11 mouse cellular contexts compared by ENCODE assay signal in the genomic region with DNA sequence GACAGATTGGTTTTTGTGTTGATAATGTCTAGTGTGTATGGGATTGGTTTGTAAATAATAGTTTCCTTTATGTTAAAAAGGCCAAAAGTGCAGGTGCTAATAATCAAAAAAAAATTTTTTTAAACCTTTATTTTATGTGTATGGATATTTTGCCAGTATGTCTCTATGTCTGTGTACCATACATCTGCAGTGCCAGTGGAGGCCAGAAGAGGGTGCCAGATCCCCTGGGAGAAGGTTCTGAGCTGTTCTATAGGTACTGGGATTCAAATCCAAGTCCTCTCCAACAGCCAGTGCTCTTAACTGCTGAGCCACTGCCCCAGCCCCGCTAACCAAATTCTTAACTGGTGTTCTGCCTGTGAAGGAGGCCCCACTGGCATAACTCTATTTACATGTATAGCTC. TPM values are rescaled to one million over a fixed set of nuclear protein-coding genes. Genes with fewer than 3 reads are reported as not detected.
DNase-seq lines count a peak whose midpoint lies in the region; ATAC-seq and TF ChIP-seq lines count a peak whose summit lies in the region.
"Had no signal": no experiment of that assay in that cellular context is flagged by ENCODE, and none has a peak within 500 bp of the region (broad histone marks: within the 10 kb centered on the region; RNA-seq: fewer than 3 reads in every experiment).

No protein-coding gene starts in this region.

- no peak overlapping the region for H3K9ac ChIP-seq in liver, embryonic 12.5 days
- no peak overlapping the region for H3K9ac ChIP-seq in hindbrain, embryonic 14.5 days
- H3K9ac ChIP-seq: embryonic facial prominence, embryonic 13.5 days; heart, embryonic 15.5 days; liver, embryonic 15.5 days had no signal

- H3K4me1 ChIP-seq in cerebellum, adult 2 months (ENCODE audit: control insufficient read depth, insufficient read depth, low read length) = no peaks in the 10 kb centered on the region
- H3K4me1 ChIP-seq in liver, embryonic 12.5 days = no peaks in the 10 kb centered on the region
- H3K4me1 ChIP-seq in hindbrain, embryonic 14.5 days (replicated peaks; ENCODE audit: control insufficient read depth, insufficient read depth, low read length) = no peaks in the 10 kb centered on the region
- H3K4me1 ChIP-seq: embryonic facial prominence, embryonic 13.5 days; heart, embryonic 15.5 days; liver, embryonic 15.5 days had no signal

- H3K27me3 ChIP-seq in cerebellum, adult 2 months (ENCODE audit: control insufficient read depth, insufficient read depth, low read length) = no peaks in the 10 kb centered on the region
- H3K27me3 ChIP-seq in liver, embryonic 12.5 days (replicated peaks) = no peaks in the 10 kb centered on the region
- H3K27me3 ChIP-seq in hindbrain, embryonic 14.5 days (ENCODE audit: control insufficient read depth, insufficient read depth, low read length) = no peaks in the 10 kb centered on the region
- H3K27me3 ChIP-seq: embryonic facial prominence, embryonic 13.5 days; heart, embryonic 15.5 days; liver, embryonic 15.5 days had no signal

- H3K36me3 ChIP-seq in liver, embryonic 12.5 days = no peaks in the 10 kb centered on the region
- no peaks in the 10 kb centered on the region for H3K36me3 ChIP-seq in hindbrain, embryonic 14.5 days (replicated peaks; ENCODE audit: control insufficient read depth, insufficient read depth)
- H3K36me3 ChIP-seq: embryonic facial prominence, embryonic 13.5 days; heart, embryonic 15.5 days; liver, embryonic 15.5 days had no signal

- TF ChIP-seq CTCF in cerebellum, adult 2 months (IDR thresholded peaks at IDR 0.05; ENCODE audit: borderline replicate concordance, insufficient read depth, low read depth, low read length) = peak; percentile 17; the same call in 1 of the 2 replicates
- TF ChIP-seq CTCF in brain, embryonic 14.5 days (IDR thresholded peaks at IDR 0.05; ENCODE audit: borderline replicate concordance, extremely low read depth, insufficient read depth, insufficient read length) = peak; percentile 37; the same call in 1 of the 2 replicates

- no peak for TF ChIP-seq POLR2A in cerebellum, adult 2 months (IDR thresholded peaks at IDR 0.05; ENCODE audit: borderline replicate concordance, insufficient read depth, low read length)
- no peak for TF ChIP-seq POLR2A in brain, embryonic 14.5 days (IDR thresholded peaks at IDR 0.05; ENCODE audit: borderline replicate concordance, extremely low read depth, insufficient read depth, insufficient read length, poor library complexity, severe bottlenecking)

- no peak overlapping the region for H3K4me2 ChIP-seq in liver, embryonic 12.5 days
- H3K4me2 ChIP-seq in hindbrain, embryonic 14.5 days (replicated peaks) = no peak overlapping the region
- H3K4me2 ChIP-seq: embryonic facial prominence, embryonic 13.5 days; heart, embryonic 15.5 days; liver, embryonic 15.5 days had no signal

- 88% methylated on average over 1 of the region's 1 CpGs for WGBS in cerebellum, adult 2 months
- 54% methylated on average over 1 of the region's 1 CpGs for WGBS in liver, embryonic 12.5 days (ENCODE audit: insufficient replicate concordance)
- 79% methylated on average over 1 of the region's 1 CpGs for WGBS in hindbrain, embryonic 14.5 days

- no peak for DNase-seq in cerebellum, adult 2 months
- DNase-seq in liver = peak; percentile 37
- peak; percentile 6 for DNase-seq in brain, embryonic 14.5 days (ENCODE audit: low read depth)
- peak; percentile 11 for DNase-seq in mesoderm, embryonic 11.5 days (ENCODE audit: low read depth, low spot score)
- DNase-seq in hindbrain, embryonic 14.5 days (ENCODE audit: low spot score) = no peak

- no peak overlapping the region for H3K4me3 ChIP-seq in cerebellum, adult 2 months (replicated peaks; ENCODE audit: insufficient read depth, low read depth, low read length)
- H3K4me3 ChIP-seq in liver, embryonic 12.5 days = no peak overlapping the region
- H3K4me3 ChIP-seq in hindbrain, embryonic 14.5 days (replicated peaks; ENCODE audit: low read length) = no peak overlapping the region
- H3K4me3 ChIP-seq: embryonic facial prominence, embryonic 13.5 days; heart, embryonic 15.5 days; liver, embryonic 15.5 days had no signal

- ATAC-seq in cerebellum, adult (ENCODE audit: insufficient number of reproducible peaks, low FRiP score, low TSS enrichment) = no peak
- no peak for ATAC-seq in liver, embryonic 12.5 days
- no peak for ATAC-seq in hindbrain, embryonic 14.5 days (ENCODE audit: low FRiP score)
- ATAC-seq in inflammation-experienced regulatory T-cells, adult 6 months = no peak

- H3K9me3 ChIP-seq in liver, embryonic 12.5 days (replicated peaks) = no peaks in the 10 kb centered on the region
- H3K9me3 ChIP-seq in hindbrain, embryonic 14.5 days (ENCODE audit: control insufficient read depth, low read length) = no peaks in the 10 kb centered on the region
- H3K9me3 ChIP-seq: embryonic facial prominence, embryonic 13.5 days; heart, embryonic 15.5 days; liver, embryonic 15.5 days had no signal

- H3K27ac ChIP-seq in cerebellum, adult 2 months (ENCODE audit: insufficient read depth, low read length) = no peak overlapping the region
- H3K27ac ChIP-seq in liver, embryonic 12.5 days = no peak overlapping the region
- no peak overlapping the region for H3K27ac ChIP-seq in hindbrain, embryonic 14.5 days
- H3K27ac ChIP-seq: embryonic facial prominence, embryonic 13.5 days; heart, embryonic 15.5 days; liver, embryonic 15.5 days had no signal

RNA-seq across cellular contexts. Expression of gene Dydc1, which starts 14.8 kb away (rescaled TPM):
- polyA plus RNA-seq in cerebellum, adult 2 months (2012; rRNA removed) = not detected in 2 replicates
- polyA plus RNA-seq in liver, embryonic 12.5 days (2016; fragmentation: Nextera tagmentation; extraction: Ambion mirVana) = not detected in 2 replicates
- polyA plus RNA-seq in brain, embryonic 14.5 days (2012; rRNA removed) = 0.11 TPM in 1 of 2 replicates, not detected in the other
- not detected in 2 replicates for polyA plus RNA-seq in hindbrain, embryonic 14.5 days (2014; fragmentation: Nextera tagmentation; extraction: Ambion mirVana)
- polyA plus RNA-seq in inflammation-experienced regulatory T-cells, adult 6 months (2017; shearing (Covaris generic)) = not detected
- polyA plus RNA-seq: embryonic facial prominence, embryonic 13.5 days; heart, embryonic 15.5 days; liver, embryonic 15.5 days had no signal

RNA-seq across cellular contexts. Expression of gene Mat1a, which starts 17.3 kb away (rescaled TPM):
- not detected in 2 replicates for polyA plus RNA-seq in cerebellum, adult 2 months (2012; rRNA removed)
- polyA plus RNA-seq in liver, embryonic 12.5 days (2016; fragmentation: Nextera tagmentation; extraction: Ambion mirVana) = 0.54 and 0.55 TPM in 2 replicates
- 0.16 TPM in 1 of 2 replicates, not detected in the other for polyA plus RNA-seq in brain, embryonic 14.5 days (2012; rRNA removed)
- polyA plus RNA-seq in hindbrain, embryonic 14.5 days (2014; fragmentation: Nextera tagmentation; extraction: Ambion mirVana) = not detected in 2 replicates
- polyA plus RNA-seq in inflammation-experienced regulatory T-cells, adult 6 months (2017; shearing (Covaris generic)) = not detected
- polyA plus RNA-seq: embryonic facial prominence, embryonic 13.5 days had no signal

RNA-seq across cellular contexts. Expression of gene Dydc2, which starts 18.5 kb away (rescaled TPM):
- polyA plus RNA-seq in cerebellum, adult 2 months (2012; rRNA removed) = 1.9 and 2.0 TPM in 2 replicates
- polyA plus RNA-seq in liver, embryonic 12.5 days (2016; fragmentation: Nextera tagmentation; extraction: Ambion mirVana) = not detected in 2 replicates
- polyA plus RNA-seq in brain, embryonic 14.5 days (2012; rRNA removed) = 0.15 and 0.53 TPM in 2 replicates
- polyA plus RNA-seq in hindbrain, embryonic 14.5 days (2014; fragmentation: Nextera tagmentation; extraction: Ambion mirVana) = 0.70 and 1.6 TPM in 2 replicates
- not detected for polyA plus RNA-seq in inflammation-experienced regulatory T-cells, adult 6 months (2017; shearing (Covaris generic))
- polyA plus RNA-seq: embryonic facial prominence, embryonic 13.5 days; heart, embryonic 15.5 days; liver, embryonic 15.5 days had no signal

RNA-seq across cellular contexts. Expression of gene Sftpa1, which starts 44.1 kb away (rescaled TPM):
- not detected in 2 replicates for polyA plus RNA-seq in cerebellum, adult 2 months (2012; rRNA removed)
- not detected in 2 replicates for polyA plus RNA-seq in liver, embryonic 12.5 days (2016; fragmentation: Nextera tagmentation; extraction: Ambion mirVana)
- not detected in 2 replicates for polyA plus RNA-seq in brain, embryonic 14.5 days (2012; rRNA removed)
- not detected in 2 replicates for polyA plus RNA-seq in hindbrain, embryonic 14.5 days (2014; fragmentation: Nextera tagmentation; extraction: Ambion mirVana)
- polyA plus RNA-seq in inflammation-experienced regulatory T-cells, adult 6 months (2017; shearing (Covaris generic)) = not detected
- polyA plus RNA-seq: embryonic facial prominence, embryonic 13.5 days had no signal

Comparison
In these comparisons a context has a peak if more than half of its experiments do, and no peak if none do; other contexts are left out.
1. DNase-seq: peak in liver (single experiment), brain, embryonic 14.5 days (single experiment) and mesoderm, embryonic 11.5 days (single experiment); none in cerebellum, adult 2 months (0 of 2) and hindbrain, embryonic 14.5 days (single experiment).